Mouse (Mus musculus) cortical plate, adult 2 months (tissue): Measurements from ENCODE around the gene Traf3.

ENCODE experiments used
- CTCF ChIP-seq: fragments of 200-500 bp; IDR thresholded peaks from 2 replicates; pipeline ENCODE4 v1.5.1; 2011; ENCODE audit warnings: mild to moderate bottlenecking, control low read depth, low read length; ENCODE audit not compliant: insufficient read depth; ENCODE audit errors: extremely low read depth
- POLR2A ChIP-seq: fragments of 200-500 bp; IDR thresholded peaks from 2 replicates; pipeline ENCODE4 v1.6.1; 2011; ENCODE audit warnings: mild to moderate bottlenecking, low read length, control low read depth; ENCODE audit not compliant: insufficient read depth; ENCODE audit errors: extremely low read depth

GRCm38 (mm10) chr12:111302018-111302345 lies 135.8 kb downstream of the Traf3 start:
- TF ChIP-seq POLR2A (no peak), CTCF (no peak)
